Mouse (Mus musculus) liver, postnatal 0 days (tissue): Measurements from ENCODE around the gene Stxbp5l. TPM values are rescaled to one million over a fixed set of nuclear protein-coding genes. Genes with fewer than 3 reads are reported as not detected.

ENCODE experiments used
- ATAC-seq: fragments of 200-750 bp; cut with Nextera tagmentation; 2 replicates; pipeline ENCODE4 v1.8.0; 2017; ENCODE audit warnings: mild to moderate bottlenecking, moderate library complexity
- DNase-seq: peaks from one replicate; pipeline ENCODE4 v3.0.0-alpha.2; 2016
- H3K27ac ChIP-seq: fragments of 300-500 bp; sonication (generic); 2 replicates; pipeline ENCODE4 v1.5.1; 2014; ENCODE audit warnings: antibody characterized with exemption, moderate library complexity, mild to moderate bottlenecking, low read depth
- H3K27me3 ChIP-seq: fragments of 300-500 bp; sonication (generic); 2 replicates; pipeline ENCODE4 v1.6.1; 2014; ENCODE audit warnings: low read length, control low read depth, mixed read lengths; ENCODE audit not compliant: insufficient read depth
- H3K36me3 ChIP-seq: fragments of 300-500 bp; sonication (generic); replicated peaks from 2 replicates; pipeline ENCODE4 v1.6.1; 2014; ENCODE audit warnings: mild to moderate bottlenecking, control low read depth, low read length, moderate library complexity, mixed read lengths; ENCODE audit not compliant: insufficient read depth
- H3K4me1 ChIP-seq: fragments of 300-500 bp; sonication (generic); 2 replicates; pipeline ENCODE4 v1.6.1; 2014; ENCODE audit warnings: antibody characterized with exemption, mild to moderate bottlenecking, control low read depth; ENCODE audit not compliant: insufficient read depth
- H3K4me2 ChIP-seq: fragments of 300-500 bp; sonication (generic); 2 replicates; pipeline ENCODE4 v1.6.1; 2014; ENCODE audit warnings: low read depth, mild to moderate bottlenecking, low read length, moderate library complexity, mixed read lengths
- H3K4me3 ChIP-seq: fragments of 300-500 bp; sonication (generic); 2 replicates; pipeline ENCODE4 v1.5.1; 2014; ENCODE audit warnings: low read depth, low read length
- H3K9ac ChIP-seq: fragments of 300-500 bp; sonication (generic); replicated peaks from 2 replicates; pipeline ENCODE4 v1.6.1; 2014; ENCODE audit warnings: mild to moderate bottlenecking, moderate library complexity
- H3K9me3 ChIP-seq: fragments of 300-500 bp; sonication (generic); 2 replicates; pipeline ENCODE4 v1.6.1; 2016; ENCODE audit warnings: mild to moderate bottlenecking, control low read depth, low read length, mixed read lengths
- CTCF ChIP-seq: sonication (generic); IDR thresholded peaks from 2 replicates; pipeline ENCODE4 v1.5.1; 2016; ENCODE audit warnings: antibody characterized with exemption, low read depth
- EP300 ChIP-seq: IDR thresholded peaks from 2 replicates; pipeline ENCODE4 v1.6.1; 2016; ENCODE audit warnings: antibody characterized with exemption, low read depth, mild to moderate bottlenecking
- WGBS: fragments of 180-500 bp; shearing (Covaris S2); extraction: QIAGEN DNeasy Blood & Tissue Kit; methylation state at CpG from one replicate; pipeline ENCODE4 v1.1.7; 2014; ENCODE audit not compliant: insufficient replicate concordance; 5-methylcytosine and 5-hydroxymethylcytosine counted together
- polyA plus RNA-seq: library from polyadenylated mRNA; unstranded; fragments of >200 nt; fragmentation: Nextera tagmentation; extraction: Ambion mirVana; gene quantifications from 2 replicates; pipeline ENCODE4 v1.2.1, GENCODE M21; 2015

Stxbp5l gene
- polyA plus RNA-seq, 1 experiment from 2014 or later = not detected

- ATAC-seq = no peak
- no peak overlapping the region for H3K4me3 ChIP-seq
- no peak for DNase-seq
- WGBS = 61% methylated on average over 5 of the region's 5 CpGs
- no peak overlapping the region for H3K4me2 ChIP-seq
- no peak overlapping the region for H3K9ac ChIP-seq
- no peak for TF ChIP-seq CTCF
- no peak for TF ChIP-seq EP300
- no peaks in the 10 kb centered on the region for H3K4me1 ChIP-seq
- peaks cover 5% of the 10 kb centered on the region; the same call in 1 of the 2 replicates for H3K36me3 ChIP-seq
- H3K27ac ChIP-seq = no peak overlapping the region
- H3K27me3 ChIP-seq = no peaks in the 10 kb centered on the region
- no peaks in the 10 kb centered on the region for H3K9me3 ChIP-seq
These were observed 312.4 kb downstream of the Stxbp5l start for GRCm38 (mm10) chr16:37072354-37072753.

Other genes starting within 250 kb of the Stxbp5l start
- gene Gtf2e1, start 154.8 kb upstream of the Stxbp5l start, polyA plus RNA-seq = 5.8 and 5.9 TPM in 2 replicates
- gene Rabl3, start 154.9 kb upstream of the Stxbp5l start, polyA plus RNA-seq = 14.2 and 14.9 TPM in 2 replicates
- gene Hgd, start 195.2 kb upstream of the Stxbp5l start, polyA plus RNA-seq = 131 and 153 TPM in 2 replicates